Mouse (Mus musculus): ENCODE data around the gene Pdzd2.

GRCm38 (mm10) chr15:12678540-12679112, 61.1 kb downstream of the Pdzd2 start:
- TF ChIP-seq CTCF (IDR thresholded peaks at IDR 0.05; ENCODE audit: borderline replicate concordance, control insufficient read depth, extremely low read depth, insufficient read depth, low read length, poor library complexity) = no peak
- TF ChIP-seq POLR2A (IDR thresholded peaks at IDR 0.05; ENCODE audit: control insufficient read depth, extremely low read depth, insufficient read depth, low read length, poor library complexity) = no peak
